Mouse (Mus musculus) thymus, adult 2 months (tissue): ENCODE results near the gene Vat1. TPM values are rescaled to one million over a fixed set of nuclear protein-coding genes. Genes with fewer than 3 reads are reported as not detected.
"Not testable (repeated sequence)": the region's sequence is repeated elsewhere in the genome, so short reads cannot be mapped to it uniquely, and the experiment has no call there.

Experiments
- DNase-seq: peaks from one replicate; pipeline ENCODE4 v3.0.0; 2021
- H3K27ac ChIP-seq: fragments of 200-500 bp; 2 replicates; pipeline ENCODE4 v1.5.1; 2012; ENCODE audit warnings: low read length, control low read depth; ENCODE audit not compliant: control insufficient read depth, insufficient read depth
- H3K27me3 ChIP-seq: fragments of 200-500 bp; 2 replicates; pipeline ENCODE4 v1.6.1; 2012; ENCODE audit warnings: mild to moderate bottlenecking, low read length, moderate library complexity, mixed read lengths; ENCODE audit not compliant: control insufficient read depth, insufficient read depth
- H3K36me3 ChIP-seq: fragments of 200-500 bp; 2 replicates; pipeline ENCODE4 v1.6.1; 2012; ENCODE audit warnings: mild to moderate bottlenecking, low read length, moderate library complexity; ENCODE audit not compliant: control insufficient read depth, insufficient read depth
- H3K4me1 ChIP-seq: fragments of 200-500 bp; replicated peaks from 2 replicates; pipeline ENCODE4 v1.6.1; 2012; ENCODE audit warnings: low read length; ENCODE audit not compliant: control insufficient read depth, insufficient read depth
- H3K4me3 ChIP-seq: fragments of 200-500 bp; 2 replicates; pipeline ENCODE4 v1.5.1; 2012; ENCODE audit warnings: mild to moderate bottlenecking, low read length, control low read depth, moderate library complexity; ENCODE audit not compliant: control insufficient read depth, insufficient read depth
- CTCF ChIP-seq: fragments of 200-500 bp; IDR thresholded peaks from 2 replicates; pipeline ENCODE4 v1.5.1; 2012; ENCODE audit warnings: mild to moderate bottlenecking, control low read depth, low read length, moderate library complexity, borderline replicate concordance; ENCODE audit not compliant: control insufficient read depth, poor library complexity, insufficient read depth; ENCODE audit errors: extremely low read depth
- POLR2A ChIP-seq: fragments of 200-500 bp; IDR thresholded peaks from 2 replicates; pipeline ENCODE4 v1.6.1; 2012; ENCODE audit warnings: mild to moderate bottlenecking, low read length, control low read depth, moderate library complexity; ENCODE audit not compliant: control insufficient read depth, poor library complexity, insufficient read depth; ENCODE audit errors: extremely low read depth
- WGBS: fragments of 180-500 bp; shearing (Covaris S2); methylation state at CpG from one replicate; pipeline ENCODE4 v1.1.7; 2018; 5-methylcytosine and 5-hydroxymethylcytosine counted together
- polyA plus RNA-seq: library from polyadenylated mRNA; depleted of rRNA; stranded (reverse); fragments of >200 nt; gene quantifications from 2 replicates; pipeline ENCODE4 v1.2.3, GENCODE M21; 2012

Gene Vat1
- polyA plus RNA-seq, 1 experiment: 73.6 TPM

DNA sequence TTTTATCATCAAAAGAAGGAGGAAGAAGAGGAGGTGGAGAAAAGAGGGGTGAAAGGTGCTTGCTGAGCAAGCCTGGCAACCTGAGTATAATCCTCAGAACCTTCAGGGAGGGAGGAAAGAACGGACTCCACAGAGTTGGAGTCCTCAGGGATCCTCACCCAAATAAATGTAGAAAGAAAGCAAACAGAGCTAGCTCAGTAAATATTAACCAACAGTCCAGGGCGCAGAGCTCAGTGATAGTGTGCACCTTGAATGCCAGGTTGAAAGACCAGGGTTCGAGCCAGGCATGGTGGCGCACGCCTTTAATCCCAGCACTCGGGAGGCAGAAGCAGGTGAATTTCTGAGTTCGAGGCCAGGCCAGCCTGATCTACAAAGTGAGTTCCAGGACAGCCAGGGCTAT, 10.4 kb downstream of the Vat1 start:
- Histone ChIP-seq H3K36me3 (peaks cover 23% of the 10 kb centered on the region), H3K4me1 (peaks cover 2% of the 10 kb centered on the region; the same call in 1 of the 2 replicates), H3K27ac (no peak overlapping the region), H3K4me3 (no peak overlapping the region), H3K27me3 (no peaks in the 10 kb centered on the region)
- 97% methylated on average over 7 of the region's 7 CpGs for WGBS
- TF ChIP-seq CTCF (no peak), POLR2A (no peak)
- DNase-seq: no peak

GRCm38 (mm10) chr11:101454702-101455101, 11.3 kb downstream of the Vat1 start:
- Histone ChIP-seq H3K4me3 (no peak overlapping the region), H3K27ac (no peak overlapping the region), H3K36me3 (peaks cover 20% of the 10 kb centered on the region), H3K27me3 (no peaks in the 10 kb centered on the region), H3K4me1 (peaks cover 2% of the 10 kb centered on the region; the same call in 1 of the 2 replicates)
- DNase-seq: no peak
- 88% methylated on average over 6 of the region's 6 CpGs for WGBS
- no peak for TF ChIP-seq CTCF
- no peak for TF ChIP-seq POLR2A

GRCm38 (mm10) chr11:101452093-101452774, 13.8 kb downstream of the Vat1 start:
- TF ChIP-seq POLR2A: no peak
- no peak for TF ChIP-seq CTCF
- Histone ChIP-seq H3K4me3 (no peak overlapping the region), H3K4me1 (peaks cover 16% of the 10 kb centered on the region), H3K27ac (no peak overlapping the region), H3K36me3 (peaks cover 1% of the 10 kb centered on the region; the same call in 1 of the 2 replicates), H3K27me3 (no peaks in the 10 kb centered on the region)
- DNase-seq: no peak
- WGBS: 53% methylated on average over 10 of the region's 10 CpGs

DNA sequence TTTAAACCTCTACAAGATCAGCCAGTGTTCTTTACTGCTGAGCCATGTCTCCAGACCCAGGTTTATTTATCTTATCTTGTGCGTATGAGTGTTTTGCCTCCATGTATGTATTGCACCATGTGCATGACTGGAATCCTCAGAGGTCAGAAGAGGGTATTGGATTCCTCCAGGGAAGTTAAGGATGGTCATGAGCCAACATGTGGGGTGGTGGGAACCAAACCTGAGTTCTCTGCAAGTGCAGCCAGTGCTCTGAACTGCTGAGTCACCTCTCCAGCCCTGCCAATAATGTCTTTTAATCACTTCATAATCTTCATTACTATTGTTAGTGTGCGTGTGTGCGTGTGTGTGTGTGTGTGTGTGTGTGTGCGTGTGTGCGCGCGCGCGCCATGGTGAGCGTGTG, 14.5 kb downstream of the Vat1 start:
- no peak overlapping the region for H3K27ac ChIP-seq

GRCm38 (mm10) chr11:101450394-101450793, 15.6 kb downstream of the Vat1 start:
- Histone ChIP-seq H3K27ac (no peak overlapping the region), H3K4me3 (no peak overlapping the region), H3K27me3 (no peaks in the 10 kb centered on the region), H3K36me3 (no peaks in the 10 kb centered on the region), H3K4me1 (peaks cover 16% of the 10 kb centered on the region)
- peak; percentile 36 for DNase-seq
- WGBS: 86% methylated on average over 3 of the region's 3 CpGs
- no peak for TF ChIP-seq POLR2A
- no peak for TF ChIP-seq CTCF

More for the DNA sequence above, 14.5 kb downstream of the Vat1 start:
- H3K36me3 ChIP-seq: no peaks in the 10 kb centered on the region
- H3K4me3 ChIP-seq: no peak overlapping the region
- TF ChIP-seq POLR2A: no peak
- no peak for TF ChIP-seq CTCF
- WGBS: 94% methylated on average over 10 of the region's 10 CpGs
- DNase-seq: no peak
- H3K27me3 ChIP-seq: no peaks in the 10 kb centered on the region
- peaks cover 16% of the 10 kb centered on the region for H3K4me1 ChIP-seq

GRCm38 (mm10) chr11:101449596-101449995, 16.4 kb downstream of the Vat1 start:
- WGBS: 76% methylated on average over 4 of the region's 4 CpGs
- H3K4me1 ChIP-seq: peaks cover 16% of the 10 kb centered on the region
- not testable (repeated sequence) for H3K4me3 ChIP-seq, DNase-seq, H3K27me3 ChIP-seq, H3K27ac ChIP-seq, H3K36me3 ChIP-seq

- peaks cover 13% of the 10 kb centered on the region for H3K36me3 ChIP-seq
- H3K4me3 ChIP-seq: peak overlapping the region; percentile 96
- H3K4me1 ChIP-seq: peaks cover 16% of the 10 kb centered on the region
- TF ChIP-seq POLR2A (no peak), CTCF (no peak)
- peak overlapping the region; percentile 90 for H3K27ac ChIP-seq
- 9% methylated on average over 4 of the region's 4 CpGs for WGBS
- DNase-seq: no peak
- H3K27me3 ChIP-seq: no peaks in the 10 kb centered on the region
Measured at GRCm38 (mm10) chr11:101448899-101449298, 17.1 kb downstream of the Vat1 start.
